8 mouse cellular contexts compared by ENCODE assay signal in genomic region chr10:61452645-61453044, GRCm38 (mm10). TPM values are rescaled to one million over a fixed set of nuclear protein-coding genes. Genes with fewer than 3 reads are reported as not detected.
DNase-seq lines count a peak whose midpoint lies in the region; ATAC-seq lines count a peak whose summit lies in the region.

Gene Eif4ebp2 (minus strand): TSS chr10:61452661.

- peak; percentile 98 for DNase-seq in R1 (ENCODE audit: low read depth, low spot score)
- peak; percentile 97 to 98 for DNase-seq in cerebellum, postnatal 25 days
- DNase-seq in frontal cortex, postnatal 25 days (ENCODE audit: low spot score in 2 of 2): peak; percentile 89 to 96
- peak; percentile 98 for DNase-seq in hindbrain, embryonic 14.5 days (ENCODE audit: low spot score)
- peak; percentile 98 to 99 for DNase-seq in layer of hippocampus, postnatal 36 days
- DNase-seq in lung, postnatal 36 days: peak; percentile 99
- peak; percentile 99 for DNase-seq in retina, postnatal 1 day
- DNase-seq in urinary bladder, adult 18-20 months (ENCODE audit: low spot score in 2 of 2): peak; percentile 99

- no peaks in the 10 kb centered on the region for H3K27me3 ChIP-seq in hindbrain, embryonic 14.5 days (ENCODE audit: control insufficient read depth, insufficient read depth, low read length)

- H3K27ac ChIP-seq in hindbrain, embryonic 14.5 days: peak within 1 kb of the TSS; percentile 80

- peaks cover 4% of the 10 kb centered on the region; the same call in 1 of the 2 replicates for H3K36me3 ChIP-seq in hindbrain, embryonic 14.5 days (replicated peaks; ENCODE audit: control insufficient read depth, insufficient read depth)

- H3K4me3 ChIP-seq in hindbrain, embryonic 14.5 days (replicated peaks; ENCODE audit: low read length): peak within 1 kb of the TSS; percentile 95

- peaks cover 29% of the 10 kb centered on the region for H3K4me1 ChIP-seq in hindbrain, embryonic 14.5 days (replicated peaks; ENCODE audit: control insufficient read depth, insufficient read depth, low read length)

- peak within 1 kb of the TSS; percentile 88 for H3K9ac ChIP-seq in hindbrain, embryonic 14.5 days

- ATAC-seq in hindbrain, embryonic 14.5 days (ENCODE audit: low FRiP score): peak; percentile 98

- WGBS in hindbrain, embryonic 14.5 days: under 1% methylated on average over 36 of the region's 36 CpGs

- no peaks in the 10 kb centered on the region for H3K9me3 ChIP-seq in hindbrain, embryonic 14.5 days (ENCODE audit: control insufficient read depth, low read length)

- H3K4me2 ChIP-seq in hindbrain, embryonic 14.5 days (replicated peaks): peak within 1 kb of the TSS; percentile 93

RNA-seq across cellular contexts. Expression of gene Eif4ebp2, which starts in this region (rescaled TPM):
- 37.4 and 38.8 TPM in 2 replicates for polyA plus RNA-seq in hindbrain, embryonic 14.5 days (2014; fragmentation: Nextera tagmentation; extraction: Ambion mirVana)
- total RNA-seq in layer of hippocampus, postnatal 36 days (2021): 10 to 100 TPM; 56.1 to 56.8 TPM

Comparison
In these comparisons a context has a peak if more than half of its experiments do, and no peak if none do; other contexts are left out.
1. Peak in every context shown above with its lines: DNase-seq, ATAC-seq, H3K4me3 ChIP-seq and H3K27ac ChIP-seq.